Mouse (Mus musculus): ENCODE data around the gene Pcgf5.
A peak's percentile ranks its signal among the peaks of the same experiment; 100 is the strongest.

The Pcgf5 gene

GRCm38 (mm10) chr19:36348161-36348800, at the start of gene Pcgf5:
Gene Pcgf5, plus strand, starts transcription at chr19:36348309.
- peak; percentile 60 to 72 for DNase-seq (ENCODE audit: low spot score in 2 of 2)

- no peak for DNase-seq (ENCODE audit: low spot score in 2 of 2)
Measured at GRCm38 (mm10) chr19:36305542-36305941, 42.6 kb upstream of the Pcgf5 start.

- peak; percentile 22 to 45 for DNase-seq (ENCODE audit: low spot score in 2 of 2)
Measured at GRCm38 (mm10) chr19:36314010-36314409, 34.1 kb upstream of the Pcgf5 start.

GRCm38 (mm10) chr19:36319735-36320134, 28.4 kb upstream of the Pcgf5 start:
- DNase-seq (ENCODE audit: low spot score in 2 of 2): no peak

- peak; percentile 55 to 70 for DNase-seq (ENCODE audit: low spot score in 2 of 2)
Measured at GRCm38 (mm10) chr19:36321066-36321465, 27.0 kb upstream of the Pcgf5 start.

GRCm38 (mm10) chr19:36323326-36323725, 24.8 kb upstream of the Pcgf5 start:
- DNase-seq (ENCODE audit: low spot score in 2 of 2): no peak

GRCm38 (mm10) chr19:36328678-36329077, 19.4 kb upstream of the Pcgf5 start:
- no peak for DNase-seq (ENCODE audit: low spot score in 2 of 2)

- DNase-seq (ENCODE audit: low spot score in 2 of 2): no peak
Measured at GRCm38 (mm10) chr19:36347376-36347775, 733 bp upstream of the Pcgf5 start.

GRCm38 (mm10) chr19:36347831-36348160, 313 bp upstream of the Pcgf5 start:
- no peak for DNase-seq (ENCODE audit: low spot score in 2 of 2)

GRCm38 (mm10) chr19:36348801-36349486, 835 bp downstream of the Pcgf5 start:
- DNase-seq (ENCODE audit: low spot score in 2 of 2): peak; percentile 74 to 80

GRCm38 (mm10) chr19:36349487-36349955, 1.4 kb downstream of the Pcgf5 start:
- DNase-seq (ENCODE audit: low spot score in 2 of 2): no peak

- no peak for DNase-seq (ENCODE audit: low spot score in 2 of 2)
Measured at GRCm38 (mm10) chr19:36350181-36350580, 2.1 kb downstream of the Pcgf5 start.

GRCm38 (mm10) chr19:36350870-36351269, 2.8 kb downstream of the Pcgf5 start:
- no peak for DNase-seq (ENCODE audit: low spot score in 2 of 2)

- no peak for DNase-seq (ENCODE audit: low spot score in 2 of 2)
Measured at GRCm38 (mm10) chr19:36362541-36362940, 14.4 kb downstream of the Pcgf5 start.

- no peak for DNase-seq (ENCODE audit: low spot score in 2 of 2)
Measured at GRCm38 (mm10) chr19:36364757-36365156, 16.6 kb downstream of the Pcgf5 start.

GRCm38 (mm10) chr19:36371478-36371877, 23.4 kb downstream of the Pcgf5 start:
- no peak for DNase-seq (ENCODE audit: low spot score in 2 of 2)

- no peak for DNase-seq (ENCODE audit: low spot score in 2 of 2)
Measured at GRCm38 (mm10) chr19:36373056-36373621, 25.0 kb downstream of the Pcgf5 start.

- no peak for DNase-seq (ENCODE audit: low spot score in 2 of 2)
Measured at GRCm38 (mm10) chr19:36375200-36375783, 27.2 kb downstream of the Pcgf5 start.

- no peak for DNase-seq (ENCODE audit: low spot score in 2 of 2)
Measured at GRCm38 (mm10) chr19:36377729-36378128, 29.6 kb downstream of the Pcgf5 start.

GRCm38 (mm10) chr19:36378511-36379232, 30.6 kb downstream of the Pcgf5 start:
- DNase-seq (ENCODE audit: low spot score in 2 of 2): no peak

GRCm38 (mm10) chr19:36382901-36383300, 34.8 kb downstream of the Pcgf5 start:
- DNase-seq (ENCODE audit: low spot score in 2 of 2): no peak

GRCm38 (mm10) chr19:36383977-36384376, 35.9 kb downstream of the Pcgf5 start:
- no peak for DNase-seq (ENCODE audit: low spot score in 2 of 2)
